Mouse (Mus musculus) testis, adult 2 months (tissue): ENCODE data around the gene C130032M10Rik. TPM values are rescaled to one million over a fixed set of nuclear protein-coding genes. Genes with fewer than 3 reads are reported as not detected.

Experiments used
- H3K27ac ChIP-seq: fragments of 200-500 bp; 2 replicates; pipeline ENCODE4 v1.5.1; 2012; ENCODE audit warnings: low read depth, low read length; ENCODE audit not compliant: control insufficient read depth, insufficient read depth
- H3K27me3 ChIP-seq: fragments of 200-500 bp; 2 replicates; pipeline ENCODE4 v1.6.1; 2012; ENCODE audit warnings: mild to moderate bottlenecking, low read length, moderate library complexity; ENCODE audit not compliant: control insufficient read depth, insufficient read depth
- H3K36me3 ChIP-seq: fragments of 200-500 bp; 2 replicates; pipeline ENCODE4 v1.6.1; 2012; ENCODE audit warnings: mild to moderate bottlenecking, low read length; ENCODE audit not compliant: control insufficient read depth, insufficient read depth
- H3K4me1 ChIP-seq: fragments of 200-500 bp; 2 replicates; pipeline ENCODE4 v1.6.1; 2012; ENCODE audit warnings: low read length; ENCODE audit not compliant: control insufficient read depth, insufficient read depth
- H3K4me3 ChIP-seq: fragments of 200-500 bp; 2 replicates; pipeline ENCODE4 v1.5.1; 2012; ENCODE audit warnings: low read depth, mild to moderate bottlenecking, low read length, moderate library complexity, mixed read lengths; ENCODE audit not compliant: control insufficient read depth
- CTCF ChIP-seq: fragments of 200-500 bp; IDR thresholded peaks from 2 replicates; pipeline ENCODE4 v1.5.1; 2012; ENCODE audit warnings: low read depth, mild to moderate bottlenecking, inconsistent platforms, low read length, moderate library complexity; ENCODE audit not compliant: control insufficient read depth, insufficient read depth, insufficient replicate concordance
- POLR2A ChIP-seq: fragments of 200-500 bp; IDR thresholded peaks from 2 replicates; pipeline ENCODE4 v1.6.1; 2012; ENCODE audit warnings: low read depth, mild to moderate bottlenecking, inconsistent platforms, low read length, moderate library complexity; ENCODE audit not compliant: control insufficient read depth
- polyA plus RNA-seq: library from polyadenylated mRNA; depleted of rRNA; stranded (reverse); fragments of >200 nt; gene quantifications from 2 replicates; pipeline ENCODE4 v1.2.3, GENCODE M21; 2012; rRNA removed

Gene C130032M10Rik
- polyA plus RNA-seq: not detected in 2 replicates

DNA sequence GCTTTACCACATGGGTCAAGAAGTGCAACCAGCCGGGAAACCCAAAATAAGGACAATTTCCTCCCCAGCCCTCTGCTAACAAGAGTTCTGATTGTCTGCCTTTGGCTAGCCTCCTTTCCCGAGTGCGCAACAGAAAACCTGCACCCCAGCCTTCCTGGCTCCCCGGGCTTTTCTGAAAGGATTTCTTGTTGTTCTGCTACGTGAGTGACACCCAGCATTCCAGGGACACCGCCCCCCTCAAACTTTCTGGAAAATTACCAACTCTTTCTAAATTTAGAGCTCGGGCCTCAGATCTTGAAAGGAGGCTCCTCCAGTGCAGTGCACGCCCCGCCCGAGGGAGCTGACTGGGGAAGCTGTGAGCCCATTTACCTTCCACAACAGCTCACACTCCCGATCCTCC lies at the start of gene C130032M10Rik:
Gene C130032M10Rik, plus strand, starts transcription at position 334 of the 400 bp plus-strand sequence.
- Histone ChIP-seq H3K4me1 (no peaks in the 10 kb centered on the region), H3K27me3 (no peaks in the 10 kb centered on the region), H3K36me3 (no peaks in the 10 kb centered on the region), H3K4me3 (no peak within 1 kb of the TSS), H3K27ac (no peak within 1 kb of the TSS)
- TF ChIP-seq CTCF: no peak
- no peak for TF ChIP-seq POLR2A

DNA sequence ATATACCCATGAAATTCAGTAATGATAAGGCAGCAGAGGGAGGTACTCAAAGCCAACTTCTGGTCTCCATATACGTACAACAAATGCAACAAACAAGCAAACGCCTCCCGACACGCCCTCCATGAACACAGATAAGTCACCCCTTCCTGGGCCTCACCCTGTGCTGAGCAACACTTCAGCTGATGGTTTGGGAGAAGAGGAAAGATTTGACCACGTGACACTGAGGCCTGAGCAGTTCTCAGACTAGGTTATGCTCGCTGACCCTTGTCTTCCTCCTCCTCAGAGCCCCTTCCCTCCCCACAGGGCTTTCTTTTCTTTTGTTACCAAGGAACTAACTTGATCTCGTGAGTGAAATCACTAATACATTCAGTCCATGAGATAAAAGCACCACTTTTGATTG lies 48.6 kb upstream of the C130032M10Rik start:
- Histone ChIP-seq H3K36me3 (no peaks in the 10 kb centered on the region), H3K27ac (no peak overlapping the region), H3K4me1 (peaks cover 4% of the 10 kb centered on the region), H3K27me3 (no peaks in the 10 kb centered on the region), H3K4me3 (no peak overlapping the region)
- TF ChIP-seq CTCF: no peak
- TF ChIP-seq POLR2A: no peak

DNA sequence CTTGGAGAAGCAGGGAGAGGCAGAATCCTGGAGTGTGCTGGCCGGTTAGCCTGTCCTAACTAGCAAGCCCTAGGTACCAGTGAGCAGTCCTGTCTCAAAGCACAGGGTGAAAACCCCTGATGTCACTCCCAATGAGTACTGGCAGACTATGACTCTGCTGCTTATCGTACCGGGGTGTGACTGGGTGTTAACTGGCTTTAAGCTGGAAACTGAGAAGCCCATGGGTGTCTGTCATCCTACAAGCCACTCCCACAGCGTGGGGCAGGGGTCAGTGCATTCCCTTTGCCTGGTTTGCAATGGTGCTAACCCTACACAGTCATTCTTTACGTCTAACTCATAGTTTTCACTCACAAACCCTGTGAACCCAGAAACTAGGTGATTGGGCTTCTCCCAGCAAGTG lies 47.3 kb upstream of the C130032M10Rik start:
- Histone ChIP-seq H3K4me1 (no peaks in the 10 kb centered on the region; the same call in none of the 2 replicates), H3K27me3 (no peaks in the 10 kb centered on the region), H3K4me3 (no peak overlapping the region), H3K27ac (no peak overlapping the region), H3K36me3 (no peaks in the 10 kb centered on the region)
- TF ChIP-seq CTCF: no peak
- no peak for TF ChIP-seq POLR2A

DNA sequence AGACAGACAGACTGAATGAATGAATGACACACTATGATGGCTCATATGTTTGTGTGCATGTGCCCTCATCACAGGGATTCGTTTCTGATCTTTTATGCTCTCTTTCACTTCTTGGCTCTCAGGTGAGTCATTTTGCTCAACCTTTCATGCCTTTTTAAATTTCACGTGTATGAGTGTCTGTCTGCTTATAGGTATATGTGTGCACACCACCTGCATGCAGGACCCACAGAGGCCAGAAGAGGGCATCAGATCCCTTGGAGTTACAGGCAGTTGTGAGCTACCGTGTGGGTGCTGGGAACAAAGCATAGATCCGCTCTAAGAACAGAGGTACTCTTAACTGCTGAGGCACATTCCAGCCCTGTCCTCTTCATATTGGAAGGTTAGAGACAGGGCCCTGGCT lies 46.8 kb upstream of the C130032M10Rik start:
- no peaks in the 10 kb centered on the region for H3K36me3 ChIP-seq
- TF ChIP-seq CTCF (no peak), POLR2A (no peak)
- H3K27ac ChIP-seq: no peak overlapping the region
- H3K4me1 ChIP-seq: no peaks in the 10 kb centered on the region; the same call in none of the 2 replicates
- no peak overlapping the region for H3K4me3 ChIP-seq
- no peaks in the 10 kb centered on the region for H3K27me3 ChIP-seq

DNA sequence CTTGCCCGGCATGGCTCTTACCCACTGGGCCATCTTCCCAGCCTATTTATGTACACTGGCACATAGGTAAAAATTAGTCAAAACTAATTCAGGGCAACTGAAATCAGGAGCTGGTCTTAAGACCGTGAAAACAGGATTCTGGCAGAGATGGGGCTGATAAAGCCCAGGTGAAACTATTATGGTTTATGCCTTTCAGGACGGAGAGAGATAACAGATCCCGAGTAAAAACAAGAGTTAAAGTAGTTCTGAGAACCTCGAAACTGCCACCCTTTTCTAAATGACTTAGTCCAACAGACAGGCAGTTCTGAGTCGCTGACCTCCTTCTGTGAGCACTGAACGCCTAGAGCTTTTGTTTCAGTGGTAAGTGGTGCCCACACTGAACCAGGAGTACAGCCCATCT lies 43.6 kb upstream of the C130032M10Rik start:
- no peak overlapping the region for H3K27ac ChIP-seq
- TF ChIP-seq POLR2A: no peak
- TF ChIP-seq CTCF: no peak
- H3K27me3 ChIP-seq: no peaks in the 10 kb centered on the region
- H3K4me1 ChIP-seq: no peaks in the 10 kb centered on the region
- H3K4me3 ChIP-seq: no peak overlapping the region
- no peaks in the 10 kb centered on the region for H3K36me3 ChIP-seq

DNA sequence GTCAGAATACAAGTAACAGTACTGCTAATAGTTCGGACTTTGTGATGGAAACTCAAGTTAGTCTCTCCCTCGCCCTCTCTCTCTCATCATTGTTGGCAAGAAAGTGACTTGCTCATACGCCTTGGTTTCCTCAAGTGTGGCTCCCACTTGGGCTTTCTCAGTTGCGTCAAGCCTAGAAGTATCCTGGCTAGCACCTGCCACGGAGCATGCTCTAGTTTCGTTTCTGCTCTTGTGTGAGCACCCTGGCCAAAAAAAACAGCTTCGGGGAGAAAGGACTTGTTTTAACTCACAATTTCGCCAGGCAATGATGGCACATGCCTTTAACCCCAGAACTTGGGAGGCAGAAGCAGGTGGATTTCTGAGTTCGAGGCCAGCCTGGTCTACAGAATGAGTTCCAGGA lies 38.5 kb upstream of the C130032M10Rik start:
- H3K27me3 ChIP-seq: no peaks in the 10 kb centered on the region
- H3K4me1 ChIP-seq: no peaks in the 10 kb centered on the region
- H3K36me3 ChIP-seq: no peaks in the 10 kb centered on the region
- H3K4me3 ChIP-seq: no peak overlapping the region
- TF ChIP-seq POLR2A (no peak), CTCF (no peak)
- no peak overlapping the region for H3K27ac ChIP-seq

DNA sequence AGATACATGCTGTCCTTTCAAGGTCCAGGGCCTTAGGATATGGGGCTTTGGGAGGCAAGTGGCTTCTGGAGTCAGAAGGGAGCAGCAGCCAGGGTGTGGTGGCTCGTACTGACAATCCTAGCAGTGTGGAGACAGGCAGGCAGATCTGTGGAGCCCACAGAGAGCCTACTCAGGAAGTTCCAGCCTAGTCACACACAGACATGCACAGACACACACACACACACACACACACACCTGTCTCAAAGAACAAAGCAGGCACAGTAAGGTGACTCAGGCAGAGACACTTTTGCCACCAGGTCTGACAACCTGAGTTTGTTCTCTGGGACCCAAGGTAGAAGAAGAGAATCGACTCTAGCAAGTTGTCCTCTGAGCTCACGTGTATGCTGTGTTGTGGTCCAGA lies 34.6 kb upstream of the C130032M10Rik start:
- Histone ChIP-seq H3K27ac (no peak overlapping the region), H3K4me1 (no peaks in the 10 kb centered on the region), H3K4me3 (no peak overlapping the region), H3K36me3 (no peaks in the 10 kb centered on the region), H3K27me3 (no peaks in the 10 kb centered on the region)
- no peak for TF ChIP-seq CTCF
- TF ChIP-seq POLR2A: no peak

DNA sequence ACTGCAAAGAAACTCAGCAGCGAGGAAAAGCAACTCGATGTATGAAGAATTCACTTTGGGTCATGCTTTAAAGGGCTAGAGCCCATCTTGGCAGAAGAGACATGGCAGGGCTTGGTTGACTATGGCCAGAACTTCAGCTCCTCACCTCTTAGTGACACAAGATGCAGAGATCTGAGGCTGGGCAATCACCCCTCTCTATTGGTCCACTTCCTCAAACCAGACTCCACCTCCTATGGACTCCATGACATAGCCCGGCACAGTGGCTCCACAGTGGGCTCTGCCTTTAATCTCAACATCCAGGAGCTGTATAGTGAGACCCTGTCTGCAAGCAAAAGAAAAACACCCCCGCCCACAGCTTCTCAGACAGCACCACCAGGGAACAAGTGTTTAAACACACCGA lies 30.7 kb upstream of the C130032M10Rik start:
- H3K27ac ChIP-seq: no peak overlapping the region
- H3K36me3 ChIP-seq: no peaks in the 10 kb centered on the region
- TF ChIP-seq CTCF (no peak), POLR2A (no peak)
- peaks cover 2% of the 10 kb centered on the region; the same call in 1 of the 2 replicates for H3K4me1 ChIP-seq
- no peaks in the 10 kb centered on the region for H3K27me3 ChIP-seq
- no peak overlapping the region for H3K4me3 ChIP-seq
